Mouse (Mus musculus) neural tube, embryonic 15.5 days (tissue): ENCODE results near the gene Olfr152. TPM values are rescaled to one million over a fixed set of nuclear protein-coding genes. Genes with fewer than 3 reads are reported as not detected.

Experiments used
- ATAC-seq: fragments of 200-750 bp; cut with Nextera tagmentation; 2 replicates; pipeline ENCODE4 v1.8.0; 2017; ENCODE audit warnings: mild to moderate bottlenecking, moderate TSS enrichment, moderate library complexity; ENCODE audit not compliant: low FRiP score
- H3K27ac ChIP-seq: fragments of 300-500 bp; sonication (generic); replicated peaks from 2 replicates; pipeline ENCODE4 v1.5.1; 2015; ENCODE audit warnings: mild to moderate bottlenecking, inconsistent platforms
- H3K27me3 ChIP-seq: fragments of 300-500 bp; sonication (generic); replicated peaks from 2 replicates; pipeline ENCODE4 v1.6.1; 2015; ENCODE audit warnings: inconsistent platforms
- H3K36me3 ChIP-seq: fragments of 300-500 bp; sonication (generic); 2 replicates; pipeline ENCODE4 v1.6.1; 2015; ENCODE audit warnings: inconsistent platforms
- H3K4me1 ChIP-seq: fragments of 300-500 bp; sonication (generic); 2 replicates; pipeline ENCODE4 v1.6.1; 2015; ENCODE audit warnings: inconsistent platforms
- H3K4me2 ChIP-seq: fragments of 300-500 bp; sonication (generic); 2 replicates; pipeline ENCODE4 v1.6.1; 2015; ENCODE audit warnings: inconsistent platforms, mild to moderate bottlenecking, moderate library complexity
- H3K4me3 ChIP-seq: fragments of 300-500 bp; sonication (generic); replicated peaks from 2 replicates; pipeline ENCODE4 v1.5.1; 2015; ENCODE audit warnings: mild to moderate bottlenecking, inconsistent platforms
- H3K9ac ChIP-seq: fragments of 300-500 bp; sonication (generic); replicated peaks from 2 replicates; pipeline ENCODE4 v1.6.1; 2015; ENCODE audit warnings: mild to moderate bottlenecking, inconsistent platforms
- H3K9me3 ChIP-seq: fragments of 300-500 bp; sonication (generic); replicated peaks from 2 replicates; pipeline ENCODE4 v1.6.1; 2016; ENCODE audit warnings: inconsistent platforms
- WGBS: fragments of 180-500 bp; shearing (Covaris S2); methylation state at CpG from one replicate; pipeline ENCODE4 v1.1.7; 2015; ENCODE audit warnings: mixed read lengths; 5-methylcytosine and 5-hydroxymethylcytosine counted together
- polyA plus RNA-seq: library from polyadenylated mRNA; unstranded; fragments of >200 nt; fragmentation: Nextera tagmentation; extraction: Ambion mirVana; gene quantifications from 2 replicates; pipeline ENCODE4 v1.2.1, GENCODE M21; 2015

Gene Olfr152
- not detected in 2 replicates for polyA plus RNA-seq

GRCm38 (mm10) chr2:87779183-87779582 is at the start of gene Olfr152:
Gene Olfr152, plus strand, starts transcription at chr2:87779483.
- Histone ChIP-seq H3K27me3 (no peaks in the 10 kb centered on the region), H3K9me3 (no peaks in the 10 kb centered on the region)

GRCm38 (mm10) chr2:87739878-87740277 is 39.4 kb upstream of the Olfr152 start, which contains the start of gene Olfr1138:
Gene Olfr1138, minus strand, starts transcription at chr2:87739978.
- Histone ChIP-seq H3K9ac (no peak within 1 kb of the TSS), H3K36me3 (no peaks in the 10 kb centered on the region), H3K4me1 (no peaks in the 10 kb centered on the region), H3K27ac (no peak within 1 kb of the TSS), H3K27me3 (no peaks in the 10 kb centered on the region), H3K9me3 (no peaks in the 10 kb centered on the region), H3K4me3 (no peak within 1 kb of the TSS), H3K4me2 (no peak within 1 kb of the TSS)
- WGBS: 85% methylated on average over 1 of the region's 1 CpGs
- no peak for ATAC-seq

More at GRCm38 (mm10) chr2:87779183-87779582, at the start of gene Olfr152:
- WGBS: 74% methylated on average over 4 of the region's 4 CpGs
- no peak within 1 kb of the TSS for H3K4me2 ChIP-seq
- no peaks in the 10 kb centered on the region for H3K4me1 ChIP-seq
- ATAC-seq: no peak
- H3K36me3 ChIP-seq: no peaks in the 10 kb centered on the region
- no peak within 1 kb of the TSS for H3K27ac ChIP-seq
- H3K9ac ChIP-seq: no peak within 1 kb of the TSS
- H3K4me3 ChIP-seq: no peak within 1 kb of the TSS

- Histone ChIP-seq H3K27me3 (no peaks in the 10 kb centered on the region), H3K36me3 (no peaks in the 10 kb centered on the region), H3K4me3 (no peak within 1 kb of the TSS), H3K9me3 (no peaks in the 10 kb centered on the region), H3K9ac (no peak within 1 kb of the TSS), H3K4me1 (no peaks in the 10 kb centered on the region), H3K27ac (no peak within 1 kb of the TSS), H3K4me2 (no peak within 1 kb of the TSS)
- ATAC-seq: no peak
- 78% methylated on average over 3 of the region's 3 CpGs for WGBS
Observed at GRCm38 (mm10) chr2:87743452-87743851, 35.8 kb upstream of the Olfr152 start, which contains the start of gene Olfr1140. Gene Olfr1140, plus strand, starts transcription at chr2:87743752.

- no peaks in the 10 kb centered on the region for H3K4me1 ChIP-seq
- H3K4me3 ChIP-seq: no peak within 1 kb of the TSS
- no peak within 1 kb of the TSS for H3K4me2 ChIP-seq
- WGBS: 77% methylated on average over 1 of the region's 1 CpGs
- no peak for ATAC-seq
- no peaks in the 10 kb centered on the region for H3K27me3 ChIP-seq
- no peak within 1 kb of the TSS for H3K9ac ChIP-seq
- no peaks in the 10 kb centered on the region for H3K36me3 ChIP-seq
- H3K9me3 ChIP-seq: no peaks in the 10 kb centered on the region
- H3K27ac ChIP-seq: no peak within 1 kb of the TSS
Observed at GRCm38 (mm10) chr2:87753891-87754290, 25.4 kb upstream of the Olfr152 start, which contains the start of gene Olfr1141. Gene Olfr1141, minus strand, starts transcription at chr2:87753991.

- H3K9me3 ChIP-seq: no peaks in the 10 kb centered on the region
- H3K36me3 ChIP-seq: no peaks in the 10 kb centered on the region
- H3K27me3 ChIP-seq: no peaks in the 10 kb centered on the region
- H3K27ac ChIP-seq: no peak overlapping the region
- ATAC-seq: no peak
- no peak overlapping the region for H3K4me2 ChIP-seq
- 53% methylated on average over 1 of the region's 1 CpGs for WGBS
- no peak overlapping the region for H3K4me3 ChIP-seq
- no peaks in the 10 kb centered on the region for H3K4me1 ChIP-seq
- no peak overlapping the region for H3K9ac ChIP-seq
Observed at GRCm38 (mm10) chr2:87776143-87776542, 3.1 kb upstream of the Olfr152 start.

GRCm38 (mm10) chr2:87800292-87800691 is 21.0 kb downstream of the Olfr152 start, which contains the start of gene Olfr1143:
Gene Olfr1143, plus strand, starts transcription at chr2:87800592.
- Histone ChIP-seq H3K27me3 (no peaks in the 10 kb centered on the region), H3K9ac (no peak within 1 kb of the TSS), H3K36me3 (no peaks in the 10 kb centered on the region), H3K27ac (no peak within 1 kb of the TSS), H3K4me1 (no peaks in the 10 kb centered on the region), H3K9me3 (no peaks in the 10 kb centered on the region), H3K4me3 (no peak within 1 kb of the TSS), H3K4me2 (no peak within 1 kb of the TSS)
- no peak for ATAC-seq

- WGBS: 100% methylated on average over 1 of the region's 1 CpGs
- no peak within 1 kb of the TSS for H3K9ac ChIP-seq
Observed at GRCm38 (mm10) chr2:87809522-87809921, 30.2 kb downstream of the Olfr152 start, which contains the start of gene Olfr1145. Gene Olfr1145, plus strand, starts transcription at chr2:87809822.

GRCm38 (mm10) chr2:87830233-87830632 is 51.0 kb downstream of the Olfr152 start, which contains the start of gene Olfr1148:
Gene Olfr1148, plus strand, starts transcription at chr2:87830533.
- H3K9ac ChIP-seq: no peak within 1 kb of the TSS
- H3K4me2 ChIP-seq: no peak within 1 kb of the TSS
- no peaks in the 10 kb centered on the region for H3K36me3 ChIP-seq
- 93% methylated on average over 1 of the region's 1 CpGs for WGBS
- H3K27me3 ChIP-seq: no peaks in the 10 kb centered on the region
- ATAC-seq: no peak
- no peaks in the 10 kb centered on the region for H3K9me3 ChIP-seq
- no peak within 1 kb of the TSS for H3K27ac ChIP-seq
- no peak within 1 kb of the TSS for H3K4me3 ChIP-seq
- no peaks in the 10 kb centered on the region for H3K4me1 ChIP-seq

More at GRCm38 (mm10) chr2:87809522-87809921, 30.2 kb downstream of the Olfr152 start, which contains the start of gene Olfr1145:
- Histone ChIP-seq H3K27ac (no peak within 1 kb of the TSS), H3K4me1 (no peaks in the 10 kb centered on the region), H3K9me3 (no peaks in the 10 kb centered on the region), H3K4me2 (no peak within 1 kb of the TSS), H3K4me3 (no peak within 1 kb of the TSS), H3K27me3 (no peaks in the 10 kb centered on the region), H3K36me3 (no peaks in the 10 kb centered on the region)
- no peak for ATAC-seq

Other genes starting within 250 kb of the Olfr152 start
- gene Olfr153, start 247.7 kb upstream of the Olfr152 start, polyA plus RNA-seq: not detected in 2 replicates
- gene Olfr1128, start 233.9 kb upstream of the Olfr152 start, polyA plus RNA-seq: not detected in 2 replicates
- gene Olfr1129, start 205.6 kb upstream of the Olfr152 start, polyA plus RNA-seq: not detected in 2 replicates
- not detected in 2 replicates for gene Olfr1130, start 173.3 kb upstream of the Olfr152 start, polyA plus RNA-seq
- gene Olfr1131, start 152.4 kb upstream of the Olfr152 start, polyA plus RNA-seq: not detected in 2 replicates
- not detected in 2 replicates for gene Olfr1132, start 141.9 kb upstream of the Olfr152 start, polyA plus RNA-seq
- not detected in 2 replicates for gene Olfr1133, start 132.1 kb upstream of the Olfr152 start, polyA plus RNA-seq
- gene Olfr1134, start 121.0 kb upstream of the Olfr152 start, polyA plus RNA-seq: not detected in 2 replicates
- gene Olfr1135, start 105.8 kb upstream of the Olfr152 start, polyA plus RNA-seq: not detected in 2 replicates
- not detected in 2 replicates for gene Olfr1136, start 85.5 kb upstream of the Olfr152 start, polyA plus RNA-seq
- not detected in 2 replicates for gene Olfr1137, start 66.3 kb upstream of the Olfr152 start, polyA plus RNA-seq
- not detected in 2 replicates for gene Olfr1138, start 39.5 kb upstream of the Olfr152 start, polyA plus RNA-seq
- gene Olfr1140, start 35.7 kb upstream of the Olfr152 start, polyA plus RNA-seq: not detected in 2 replicates
- gene Olfr1141, start 25.5 kb upstream of the Olfr152 start, polyA plus RNA-seq: not detected in 2 replicates
- gene Olfr1143, start 21.1 kb downstream of the Olfr152 start, polyA plus RNA-seq: not detected in 2 replicates
- not detected in 2 replicates for gene Olfr1145, start 30.3 kb downstream of the Olfr152 start, polyA plus RNA-seq
- gene Olfr1148, start 51.0 kb downstream of the Olfr152 start, polyA plus RNA-seq: not detected in 2 replicates
- not detected in 2 replicates for gene Olfr1150-ps1, start 64.5 kb downstream of the Olfr152 start, polyA plus RNA-seq
- not detected in 2 replicates for gene Olfr1151, start 76.4 kb downstream of the Olfr152 start, polyA plus RNA-seq
- not detected in 2 replicates for gene Olfr1152, start 87.0 kb downstream of the Olfr152 start, polyA plus RNA-seq
- not detected in 2 replicates for gene Olfr1153, start 115.5 kb downstream of the Olfr152 start, polyA plus RNA-seq
- gene Olfr1154, start 125.7 kb downstream of the Olfr152 start, polyA plus RNA-seq: not detected in 2 replicates
- not detected in 2 replicates for gene Olfr1155, start 165.7 kb downstream of the Olfr152 start, polyA plus RNA-seq
- gene Olfr1156, start 173.6 kb downstream of the Olfr152 start, polyA plus RNA-seq: not detected in 2 replicates
- gene Olfr1157, start 188.8 kb downstream of the Olfr152 start, polyA plus RNA-seq: not detected in 2 replicates
- not detected in 2 replicates for gene Olfr74, start 195.2 kb downstream of the Olfr152 start, polyA plus RNA-seq
- not detected in 2 replicates for gene Olfr1158, start 210.6 kb downstream of the Olfr152 start, polyA plus RNA-seq
- not detected in 2 replicates for gene Olfr1160, start 228.8 kb downstream of the Olfr152 start, polyA plus RNA-seq
- not detected in 2 replicates for gene Olfr1161, start 243.3 kb downstream of the Olfr152 start, polyA plus RNA-seq